Mouse (Mus musculus): ENCODE data around the gene Nop16.

Gene Nop16

DNA sequence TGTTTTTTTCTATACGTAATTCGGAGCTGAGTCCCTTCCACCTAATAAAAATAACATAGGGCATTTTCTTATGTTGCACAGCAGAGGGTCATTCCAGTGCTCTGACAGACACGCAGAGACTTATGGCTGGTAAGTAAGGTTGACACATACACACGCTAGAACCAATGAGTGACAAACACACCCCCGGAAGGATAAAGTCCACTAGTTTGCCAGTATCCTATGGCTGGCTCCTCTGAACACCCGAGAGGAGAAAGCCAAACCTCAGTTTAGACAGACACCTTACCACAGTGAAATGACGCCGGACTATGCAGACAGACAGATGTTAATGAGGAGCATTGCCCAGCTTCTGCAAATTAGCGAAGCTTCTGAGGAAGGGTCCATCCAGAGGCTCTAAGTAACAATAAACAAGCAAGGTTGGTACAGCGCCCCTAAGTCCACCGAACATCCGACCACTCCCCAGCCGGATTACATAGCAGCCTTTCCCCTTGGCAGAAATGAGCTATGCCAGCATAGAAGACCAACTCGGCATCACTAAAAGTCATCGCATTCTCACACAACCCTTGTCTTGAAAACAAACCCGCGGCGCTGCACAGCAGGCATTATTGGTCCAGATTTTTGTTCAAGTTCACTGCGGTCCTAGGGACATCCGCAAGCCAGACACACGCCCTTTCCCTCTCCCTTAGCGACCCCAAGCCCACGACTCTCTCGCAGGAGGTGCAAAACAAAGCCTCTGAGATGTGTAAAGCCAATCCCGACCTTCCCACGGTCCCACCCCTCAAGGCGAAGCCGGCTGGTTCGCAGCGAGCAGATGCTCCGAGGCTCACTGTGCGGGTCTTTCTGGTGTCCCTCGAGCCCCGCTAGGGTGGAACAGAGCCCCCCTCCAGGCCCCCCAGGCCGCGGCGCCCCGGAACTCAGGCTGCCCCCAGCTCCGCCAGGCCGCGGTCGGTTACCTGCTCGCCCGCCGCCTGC, 25.4 kb downstream of the Nop16 start:
- intact Hi-C loops (cut with DNase I): no loop called here

DNA sequence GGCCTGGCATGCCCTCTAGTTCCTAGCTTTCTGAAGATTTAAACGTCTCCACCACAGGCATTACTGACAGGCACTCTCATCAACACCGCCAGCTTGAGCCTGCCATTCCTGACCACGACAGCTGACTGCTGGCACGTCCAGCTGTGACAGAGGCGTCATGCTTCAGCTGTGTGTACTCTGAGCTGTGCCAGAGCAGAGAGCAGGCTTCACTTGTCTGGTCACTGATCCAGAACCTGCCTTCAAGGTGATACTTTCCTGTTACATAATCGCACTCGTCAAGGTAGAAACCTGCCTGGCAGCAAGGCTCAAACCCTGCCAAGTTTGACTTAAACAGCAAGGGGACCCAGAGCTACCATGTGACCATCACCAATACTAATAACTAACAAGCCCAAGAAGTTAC, 27.3 kb downstream of the Nop16 start:
- intact Hi-C loops (cut with DNase I): no loop called here

DNA sequence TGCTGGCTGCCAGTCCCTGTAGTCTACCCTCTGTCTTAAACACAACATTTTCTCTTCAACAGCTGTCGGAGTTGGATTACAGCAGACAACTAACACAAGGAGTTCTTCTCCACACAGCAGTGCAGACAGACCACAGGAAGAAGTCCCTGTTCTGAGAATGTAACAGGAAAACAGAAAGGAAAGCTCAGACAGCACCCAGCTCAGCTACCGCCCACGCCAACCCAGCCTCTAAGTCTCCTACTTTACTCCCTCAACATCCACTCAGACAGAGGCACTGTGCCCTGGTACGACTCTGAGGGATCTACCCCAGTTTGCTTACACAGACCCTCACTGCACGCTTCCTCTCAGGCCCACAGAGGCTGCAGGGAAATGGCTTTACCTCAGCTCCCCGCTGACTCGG, 29.3 kb downstream of the Nop16 start:
- intact Hi-C loops (cut with DNase I): no loop called here

DNA sequence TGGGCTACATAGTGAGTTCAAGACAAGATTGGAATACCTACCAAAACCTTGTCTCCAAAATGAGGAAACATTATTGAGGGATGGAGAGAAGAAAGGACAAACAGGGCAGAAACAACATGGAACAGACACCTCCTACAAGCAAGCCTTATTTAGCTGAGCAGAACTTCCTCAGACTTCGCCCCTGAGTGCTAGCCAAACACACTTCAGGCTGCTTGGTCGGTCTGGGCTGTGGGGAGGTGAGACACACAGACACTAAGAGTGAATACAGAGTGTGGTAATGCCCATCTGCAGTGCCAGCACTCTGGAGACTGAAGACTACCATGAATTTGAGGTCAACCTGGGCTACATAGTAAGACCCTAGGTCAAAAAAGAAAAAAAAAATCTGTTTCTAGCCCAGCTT, 30.2 kb downstream of the Nop16 start:
- intact Hi-C loops (cut with DNase I): no loop called here

DNA sequence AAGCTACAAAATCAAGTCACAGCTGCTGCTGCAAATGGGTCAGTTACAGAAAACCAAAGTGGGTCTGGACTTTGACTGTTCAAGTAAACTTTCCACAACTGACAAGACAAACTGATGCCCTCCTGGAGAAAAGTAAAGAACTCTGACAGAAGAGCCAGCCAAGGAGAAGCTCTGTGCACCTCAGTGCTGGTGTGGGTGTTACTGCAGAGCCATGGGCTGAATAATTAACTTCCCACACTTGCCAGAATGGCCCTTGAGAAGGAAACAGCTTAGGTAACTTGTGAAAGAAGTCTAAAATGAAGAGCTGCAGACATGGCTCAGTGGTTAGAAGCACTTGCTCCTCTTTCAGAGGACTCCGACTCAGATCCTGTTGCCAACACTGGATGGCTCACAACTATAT, 32.2 kb downstream of the Nop16 start:
- intact Hi-C loops (cut with DNase I): no loop called here

DNA sequence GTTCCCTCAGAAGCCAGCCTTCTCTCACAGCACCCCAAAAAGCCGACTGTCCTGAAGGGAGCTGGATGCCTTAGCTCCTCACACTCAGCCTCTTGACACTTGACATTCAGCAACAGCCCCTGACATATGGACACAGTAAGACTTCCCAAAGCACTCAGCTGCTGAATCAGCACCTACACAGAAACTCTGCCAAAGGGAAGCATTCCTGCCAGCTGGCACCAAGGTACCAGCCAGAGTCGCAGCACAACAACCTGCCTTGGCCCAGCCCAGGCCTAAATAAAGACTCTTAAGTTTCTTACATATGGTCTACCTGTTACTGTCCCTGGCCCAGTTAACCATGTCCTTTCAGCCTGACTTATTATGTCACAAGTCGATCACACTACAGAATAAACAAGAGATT, 33.1 kb downstream of the Nop16 start:
- intact Hi-C loops (cut with DNase I): no loop called here

DNA sequence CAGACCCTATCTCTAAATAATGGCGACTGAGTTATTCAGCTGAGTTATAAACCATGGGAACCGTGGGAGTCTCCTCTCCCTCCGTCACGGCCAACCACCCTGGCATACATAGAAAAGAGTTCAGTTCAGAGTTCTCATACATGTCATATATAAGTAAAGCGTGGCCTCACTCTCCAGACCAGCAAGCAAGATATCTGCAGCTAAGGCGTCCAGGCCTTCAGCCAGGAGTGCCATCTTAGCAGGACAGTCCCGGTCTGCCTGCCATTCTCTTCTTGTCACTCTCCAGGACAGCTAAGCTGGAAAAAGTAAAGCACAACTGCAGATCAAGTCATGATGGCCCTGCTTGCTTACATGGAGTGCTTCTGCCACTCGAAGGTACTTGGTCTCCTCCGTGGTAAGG, 33.7 kb downstream of the Nop16 start:
- intact Hi-C loops (cut with DNase I): no loop called here

DNA sequence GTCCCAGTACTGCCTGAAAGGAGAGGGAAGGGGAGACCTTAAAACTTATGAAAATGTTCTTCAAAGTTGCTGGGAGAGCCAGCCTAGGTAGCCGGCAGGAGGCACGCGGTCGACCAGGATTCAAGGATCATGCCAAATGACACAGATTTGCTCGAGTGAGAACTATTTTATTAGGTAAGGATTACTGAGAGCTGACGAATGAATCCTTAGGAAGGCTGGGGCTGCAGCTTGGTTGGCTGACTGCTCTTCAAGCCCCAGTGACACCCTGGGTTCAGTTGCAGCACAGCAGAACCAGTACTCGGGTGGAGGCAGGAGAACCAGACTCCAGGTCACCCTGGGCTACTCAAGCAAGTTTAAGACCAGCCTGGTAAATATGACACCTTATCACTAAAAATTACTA, 41.9 kb downstream of the Nop16 start:
- intact Hi-C loops (cut with DNase I): no loop called here

Small RNA genes within 50 kb of the gene (microRNA-seq; reads per million reads assigned to microRNA genes)
- 0 reads per million in 2 experiments for gene Gm24195
